Mouse (Mus musculus): Measurements from ENCODE around the gene Glt6d1.
"Not testable (repeated sequence)": the region's sequence is repeated elsewhere in the genome, so short reads cannot be mapped to it uniquely, and the experiment has no call there.

Gene Glt6d1

DNA sequence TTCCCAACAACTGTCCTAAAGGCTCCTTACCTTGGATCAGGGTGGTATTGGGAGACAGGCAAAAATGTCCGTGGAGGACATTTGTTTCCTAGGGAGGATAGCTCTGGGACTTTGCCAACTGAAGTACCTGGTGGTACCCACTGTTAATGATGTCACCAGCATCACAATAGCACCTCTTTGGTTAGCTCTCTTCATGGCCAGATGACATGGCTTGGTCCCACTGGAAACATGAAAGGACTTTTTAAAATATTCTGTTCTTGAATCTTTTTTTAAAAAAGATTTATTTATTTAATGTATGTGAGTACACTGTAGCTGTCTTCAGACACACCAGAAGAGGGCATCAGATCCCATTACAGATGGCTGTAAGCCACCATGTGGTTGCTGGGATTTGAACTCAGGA lies at the start of gene Glt6d1:
Gene Glt6d1, minus strand, starts transcription at position 101 of the 400 bp plus-strand sequence.
- in situ Hi-C loops (cut with MboI; ENCODE audit: low sequenced_read_pairs): not testable (repeated sequence)

GRCm38 (mm10) chr2:25865412-25865811 lies 49.8 kb upstream of the Glt6d1 start:
- in situ Hi-C loops (cut with MboI; ENCODE audit: low sequenced_read_pairs): no loop called here

- in situ Hi-C loops (cut with MboI; ENCODE audit: low sequenced_read_pairs): no loop called here
Measured at GRCm38 (mm10) chr2:25864230-25864629, 48.6 kb upstream of the Glt6d1 start.

DNA sequence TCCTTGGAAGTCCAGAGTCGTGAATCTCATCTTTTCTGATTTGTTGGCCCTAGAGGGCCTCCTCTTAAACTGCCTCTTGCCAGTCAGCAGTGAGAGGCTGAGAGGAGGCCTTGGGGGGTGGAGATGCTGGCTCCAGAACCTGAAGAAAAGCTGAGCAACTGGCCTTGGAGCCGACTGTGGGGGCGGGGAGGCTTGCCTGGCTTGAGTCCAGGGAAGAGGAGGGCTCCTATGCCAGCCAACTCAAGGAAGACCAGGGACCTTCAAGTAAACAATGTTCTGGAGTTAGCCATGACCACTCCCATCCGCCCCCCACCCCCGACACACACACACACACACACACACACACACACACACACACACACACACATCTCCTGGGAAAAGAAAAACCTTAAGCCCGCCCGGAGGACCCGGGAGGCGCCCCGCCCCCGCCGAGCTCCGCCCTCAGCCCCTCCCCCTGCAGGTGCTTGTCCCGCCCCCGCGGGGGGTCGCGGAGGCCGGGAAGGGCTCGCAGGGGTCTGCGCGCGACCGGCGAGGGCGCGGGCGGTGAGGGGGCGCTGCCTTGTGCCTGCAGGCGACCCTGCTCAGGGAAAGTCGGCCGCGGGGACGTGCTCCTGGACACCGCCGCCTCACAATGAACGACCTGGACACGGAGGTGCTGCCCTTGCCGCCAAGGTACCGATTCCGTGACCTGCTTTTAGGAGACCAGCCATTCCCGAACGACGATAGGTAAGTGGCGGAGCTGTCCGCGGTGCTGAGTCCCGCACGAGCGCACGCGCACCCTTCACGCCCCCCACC lies 47.9 kb upstream of the Glt6d1 start, which contains the start of gene Kcnt1:
Gene Kcnt1, plus strand, starts transcription at position 398 of the 795 bp plus-strand sequence.
- in situ Hi-C loops (cut with MboI; ENCODE audit: low sequenced_read_pairs): no loop called here

DNA sequence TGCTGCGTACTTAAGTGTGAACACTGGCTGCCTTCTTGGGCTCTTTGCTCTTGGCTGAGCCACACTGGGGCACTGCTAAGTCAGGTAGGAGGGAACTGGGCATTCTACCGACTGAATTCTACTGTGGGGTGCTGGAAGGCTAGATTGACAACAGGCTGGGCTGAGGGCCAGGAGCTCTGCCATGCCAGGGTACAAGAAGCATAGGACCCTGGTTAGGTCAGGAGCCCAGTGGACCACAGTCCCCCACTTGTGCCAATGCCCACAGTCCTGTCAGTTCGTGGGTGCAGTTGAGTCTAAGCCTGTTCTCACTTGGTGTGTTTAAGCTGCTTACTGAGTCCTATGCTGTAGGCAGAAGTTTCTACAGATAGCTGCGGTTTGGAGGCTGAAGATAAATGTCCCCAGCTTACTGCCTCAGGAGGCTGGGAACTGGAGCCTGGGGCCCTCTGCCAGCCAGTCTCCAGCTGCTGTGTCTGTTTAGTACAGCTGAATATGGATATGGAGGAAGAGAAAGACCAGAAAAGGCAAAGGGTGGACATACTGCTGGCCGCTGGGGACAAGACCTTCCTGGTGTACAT lies 47.1 kb upstream of the Glt6d1 start:
- in situ Hi-C loops (cut with MboI; ENCODE audit: low sequenced_read_pairs): no loop called here

DNA sequence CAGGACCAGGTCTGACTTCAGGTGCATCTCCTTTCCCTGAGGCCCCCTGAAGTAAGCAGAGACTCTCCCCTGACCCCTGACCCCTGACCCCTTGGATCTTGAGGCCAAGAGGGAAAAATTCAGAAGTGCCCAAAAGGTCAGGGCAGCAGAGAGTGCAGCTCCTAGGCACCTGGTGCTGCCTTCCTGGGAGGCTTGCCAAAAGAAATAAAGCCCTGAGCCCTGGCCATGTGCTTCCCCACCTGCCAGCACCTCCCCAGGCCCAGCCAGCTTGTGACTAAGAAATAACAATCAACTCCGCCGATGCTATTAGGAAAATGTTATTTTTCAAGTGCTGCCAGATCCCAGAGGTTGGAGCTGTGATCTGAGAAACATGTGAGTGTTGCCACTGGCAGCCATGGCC lies 46.4 kb upstream of the Glt6d1 start:
- in situ Hi-C loops (cut with MboI; ENCODE audit: low sequenced_read_pairs): no loop called here

DNA sequence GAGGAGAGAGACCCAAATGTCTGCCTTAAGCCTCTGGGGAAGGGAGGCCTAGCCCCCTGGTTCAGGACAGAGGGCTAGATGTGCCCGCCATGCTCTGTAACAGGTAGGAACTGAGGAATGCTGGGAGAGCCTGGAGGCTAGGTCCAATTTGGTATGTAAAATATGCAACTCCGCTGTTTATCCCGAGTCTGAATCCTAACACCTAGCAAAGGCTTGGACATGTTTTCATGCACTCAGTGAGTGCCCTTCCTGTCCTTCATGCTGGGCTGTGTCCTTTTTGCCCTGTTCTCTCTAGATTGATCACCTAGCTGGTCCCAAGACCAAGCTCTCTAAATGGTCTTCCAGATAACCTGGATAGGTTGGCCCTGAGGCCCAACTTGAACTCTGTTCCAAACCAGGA lies 44.2 kb upstream of the Glt6d1 start:
- in situ Hi-C loops (cut with MboI; ENCODE audit: low sequenced_read_pairs): no loop called here

GRCm38 (mm10) chr2:25853998-25854397 lies 38.4 kb upstream of the Glt6d1 start:
- in situ Hi-C loops (cut with MboI; ENCODE audit: low sequenced_read_pairs): no loop called here

- in situ Hi-C loops (cut with MboI; ENCODE audit: low sequenced_read_pairs): no loop called here
Measured at GRCm38 (mm10) chr2:25852626-25853025, 37.0 kb upstream of the Glt6d1 start.

DNA sequence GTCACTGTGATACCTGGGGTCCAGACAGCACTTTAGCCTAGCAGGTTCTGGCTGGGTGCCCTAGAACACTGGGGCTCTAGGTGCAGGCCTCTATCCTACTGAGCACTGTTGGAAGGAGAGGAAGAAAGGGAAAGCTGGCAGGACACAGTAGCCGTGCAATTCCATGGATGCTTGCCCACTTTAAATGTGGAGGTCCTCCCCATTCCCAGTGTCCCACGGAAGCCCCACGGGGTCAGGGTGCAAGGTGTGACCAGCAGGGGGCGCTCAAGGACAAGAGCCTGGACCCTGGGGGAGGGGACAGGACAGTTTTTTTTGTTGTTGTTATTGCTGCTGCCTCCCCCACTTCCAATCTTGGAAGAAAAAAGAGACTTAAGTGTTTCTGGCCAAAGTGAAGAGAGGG lies 34.7 kb upstream of the Glt6d1 start:
- in situ Hi-C loops (cut with MboI; ENCODE audit: low sequenced_read_pairs): no loop called here

GRCm38 (mm10) chr2:25847226-25847625 lies 31.6 kb upstream of the Glt6d1 start, which contains the start of gene Sohlh1:
Gene Sohlh1 (minus strand): TSS chr2:25847248.
- in situ Hi-C loops (cut with MboI; ENCODE audit: low sequenced_read_pairs): no loop called here

DNA sequence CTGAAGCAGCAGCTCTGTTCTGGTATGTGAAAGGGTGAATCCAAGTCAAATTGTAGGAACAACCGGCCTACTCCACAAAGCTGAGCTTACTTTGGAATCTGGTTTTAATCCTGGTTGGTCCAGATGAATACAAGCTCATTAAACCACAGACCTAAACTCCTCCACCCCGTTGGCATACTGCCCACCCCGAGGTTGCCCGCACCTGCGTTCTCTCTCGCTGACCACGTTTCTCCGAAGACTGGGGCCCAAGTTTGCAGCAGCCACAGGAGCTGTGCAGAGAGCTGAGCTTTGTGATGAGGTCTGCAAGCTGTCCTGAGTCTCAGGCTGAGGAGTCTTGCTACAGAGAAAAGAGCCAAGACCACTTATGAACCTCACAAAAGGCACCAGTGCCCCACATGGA lies 30.9 kb upstream of the Glt6d1 start:
- in situ Hi-C loops (cut with MboI; ENCODE audit: low sequenced_read_pairs): no loop called here

GRCm38 (mm10) chr2:25844097-25844496 lies 28.4 kb upstream of the Glt6d1 start:
- in situ Hi-C loops (cut with MboI; ENCODE audit: low sequenced_read_pairs): no loop called here

DNA sequence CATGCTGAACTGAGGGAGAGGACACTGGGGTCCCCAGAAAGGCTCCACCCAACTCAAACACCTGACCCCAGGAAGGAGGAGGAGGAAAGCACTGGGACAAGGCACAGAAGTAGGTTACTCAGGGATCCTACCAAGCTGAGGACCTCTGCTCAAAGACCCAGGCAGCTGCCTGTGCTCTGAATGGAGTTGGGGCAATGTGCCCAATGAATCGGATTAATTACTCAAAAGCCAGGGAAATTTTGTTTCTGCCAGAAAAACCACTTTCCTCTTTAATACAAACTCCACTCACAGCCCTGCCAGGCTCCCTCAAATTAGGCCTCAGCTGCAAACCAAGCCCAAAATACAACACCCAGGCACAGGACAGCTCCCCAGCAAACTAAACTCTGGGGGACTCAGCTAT lies 27.1 kb upstream of the Glt6d1 start:
- in situ Hi-C loops (cut with MboI; ENCODE audit: low sequenced_read_pairs): no loop called here

GRCm38 (mm10) chr2:25842161-25842560 lies 26.5 kb upstream of the Glt6d1 start:
- in situ Hi-C loops (cut with MboI; ENCODE audit: low sequenced_read_pairs): no loop called here

DNA sequence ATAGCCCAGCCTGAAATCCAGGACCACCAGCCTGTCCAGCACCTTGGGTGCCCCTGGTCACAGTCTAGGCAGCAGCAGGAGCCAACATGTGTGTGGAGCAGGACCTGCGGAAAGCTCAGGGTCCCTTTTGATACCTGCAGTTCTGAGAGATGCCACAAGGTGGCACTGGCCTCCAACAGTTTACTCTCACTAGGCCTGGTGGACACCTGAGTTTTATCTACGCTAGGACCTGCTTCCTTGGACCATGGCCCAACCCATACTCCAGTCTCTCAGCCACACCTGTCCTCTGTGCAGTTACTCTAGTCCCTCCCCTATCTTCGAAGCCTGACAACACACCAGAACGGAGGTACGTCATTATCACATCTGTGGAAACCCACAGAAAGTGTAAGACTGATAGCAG lies 20.6 kb upstream of the Glt6d1 start:
- in situ Hi-C loops (cut with MboI; ENCODE audit: low sequenced_read_pairs): no loop called here

DNA sequence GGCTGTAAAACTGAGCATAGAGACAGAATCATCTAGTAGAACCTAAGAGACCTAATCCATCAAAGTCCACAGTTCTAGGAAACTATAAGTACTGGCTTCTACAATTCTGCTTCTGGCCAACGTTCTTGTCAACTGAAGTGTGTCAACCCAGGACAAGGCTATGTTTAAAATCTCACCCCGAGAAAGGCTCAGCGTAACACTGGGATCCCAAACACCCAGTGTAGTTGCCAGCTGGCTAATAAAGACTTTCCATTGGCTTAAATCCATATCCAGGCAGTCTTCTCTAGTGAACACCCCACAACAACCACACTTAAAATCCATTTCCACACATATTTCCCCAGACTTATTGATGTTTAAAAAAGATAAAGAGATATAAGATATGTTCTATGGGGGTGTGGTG lies 15.1 kb upstream of the Glt6d1 start:
- in situ Hi-C loops (cut with MboI; ENCODE audit: low sequenced_read_pairs): no loop called here

DNA sequence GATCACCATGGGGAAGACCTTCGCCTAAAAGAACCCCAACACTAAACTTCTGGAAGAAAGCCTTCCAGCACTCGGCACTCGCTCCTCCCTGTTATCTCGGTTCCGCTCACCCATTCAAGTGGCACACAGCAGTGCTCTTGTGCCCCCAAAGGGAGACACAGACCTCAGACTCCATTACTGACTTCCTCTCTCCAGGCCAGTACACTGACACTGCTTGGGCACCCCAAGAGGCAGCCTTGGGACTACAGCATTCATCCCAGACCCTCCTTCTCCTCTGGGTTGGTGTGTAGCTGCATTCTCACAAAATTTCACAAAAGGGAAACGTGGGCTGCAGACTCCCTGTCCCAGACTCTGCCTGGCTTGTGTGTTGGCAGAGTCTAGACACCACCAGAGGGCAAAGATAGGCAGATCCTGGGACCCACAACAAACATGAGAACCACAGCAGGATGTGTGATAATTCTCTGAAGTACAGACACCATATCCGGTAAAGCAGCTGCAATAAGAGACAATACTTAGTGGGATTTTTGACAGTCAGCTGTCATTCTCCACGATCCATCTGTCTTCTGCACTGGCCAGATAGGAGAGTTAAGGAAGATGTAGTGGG lies 12.8 kb upstream of the Glt6d1 start:
- in situ Hi-C loops (cut with MboI; ENCODE audit: low sequenced_read_pairs): no loop called here

GRCm38 (mm10) chr2:25824751-25825150 lies 9.1 kb upstream of the Glt6d1 start:
- in situ Hi-C loops (cut with MboI; ENCODE audit: low sequenced_read_pairs): no loop called here

DNA sequence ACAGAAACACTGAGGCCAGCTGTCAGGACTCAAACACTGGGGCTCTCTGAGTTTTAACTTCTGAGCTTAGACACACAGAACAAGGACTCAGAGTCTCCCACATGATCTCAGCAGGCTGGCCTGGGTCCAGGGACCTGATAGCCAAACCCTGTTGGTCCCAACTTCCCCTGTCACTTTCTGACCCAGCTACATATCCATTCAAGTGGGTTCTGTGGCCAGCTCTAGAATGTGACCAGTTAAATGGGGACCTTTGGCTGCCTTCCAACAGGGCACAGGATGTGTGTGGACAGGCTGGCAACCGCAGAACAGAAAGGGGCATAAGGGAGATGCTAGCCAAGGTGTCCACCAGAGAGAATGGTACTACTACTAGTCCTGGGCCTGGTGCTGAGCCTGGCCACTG lies 7.2 kb upstream of the Glt6d1 start, which contains the start of gene Lcn9:
Gene Lcn9, plus strand, starts transcription at position 348 of the 400 bp plus-strand sequence.
- in situ Hi-C loops (cut with MboI; ENCODE audit: low sequenced_read_pairs): no loop called here

DNA sequence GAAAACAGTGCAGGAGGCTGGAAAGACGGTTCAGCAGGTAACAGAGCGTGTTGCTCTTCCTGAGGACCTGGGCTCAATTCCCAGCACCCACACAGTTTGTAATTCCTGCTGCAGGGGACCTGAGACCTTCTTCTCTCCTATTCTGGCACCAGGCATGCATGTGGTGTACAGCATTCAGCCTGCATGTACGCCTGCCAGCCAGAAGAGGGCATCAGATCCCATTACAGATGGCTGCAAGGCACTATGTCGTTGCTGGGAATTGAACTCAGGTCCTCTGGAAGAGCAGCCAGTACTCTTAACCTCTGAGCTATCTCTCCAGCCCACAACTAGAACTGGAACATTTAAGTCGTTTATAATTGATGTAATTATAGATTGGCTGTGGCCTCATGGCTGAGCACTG lies 2.3 kb downstream of the Glt6d1 start:
- in situ Hi-C loops (cut with MboI; ENCODE audit: low sequenced_read_pairs): no loop called here

- in situ Hi-C loops (cut with MboI; ENCODE audit: low sequenced_read_pairs): no loop called here
Measured at GRCm38 (mm10) chr2:25811711-25812110, 3.9 kb downstream of the Glt6d1 start.
